Mouse (Mus musculus): ENCODE data around the gene Apeh.
A peak's percentile ranks its signal among the peaks of the same experiment; 100 is the strongest.

Gene Apeh

DNA sequence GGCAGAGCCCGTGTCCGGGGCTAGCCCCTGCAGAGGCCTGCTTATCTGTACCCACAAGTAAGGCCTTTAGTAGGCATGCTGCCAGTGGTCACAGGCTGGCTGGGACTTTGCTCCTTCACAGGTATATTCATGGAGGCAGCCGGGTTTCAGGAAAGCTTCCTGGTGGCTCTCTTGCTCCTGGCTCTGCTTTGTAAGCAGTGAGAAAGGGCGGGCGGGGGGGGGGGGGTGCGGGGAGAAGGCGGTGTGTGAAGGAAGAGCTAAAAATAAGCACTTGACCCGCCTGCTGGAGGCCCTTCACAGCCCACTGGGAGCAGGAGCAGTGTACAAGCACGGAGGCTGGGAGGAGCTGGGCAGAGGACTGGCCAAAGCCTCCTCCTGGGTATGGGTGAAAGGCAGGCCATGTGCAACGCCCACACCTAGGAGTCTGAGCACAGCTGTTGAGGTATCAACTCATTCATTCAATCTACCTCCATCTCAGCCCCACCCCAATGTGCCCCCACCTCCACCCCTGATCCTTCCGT is 25.5 kb upstream of the Apeh start:
- no peak for DNase-seq (ENCODE audit: low read depth, low spot score)

DNA sequence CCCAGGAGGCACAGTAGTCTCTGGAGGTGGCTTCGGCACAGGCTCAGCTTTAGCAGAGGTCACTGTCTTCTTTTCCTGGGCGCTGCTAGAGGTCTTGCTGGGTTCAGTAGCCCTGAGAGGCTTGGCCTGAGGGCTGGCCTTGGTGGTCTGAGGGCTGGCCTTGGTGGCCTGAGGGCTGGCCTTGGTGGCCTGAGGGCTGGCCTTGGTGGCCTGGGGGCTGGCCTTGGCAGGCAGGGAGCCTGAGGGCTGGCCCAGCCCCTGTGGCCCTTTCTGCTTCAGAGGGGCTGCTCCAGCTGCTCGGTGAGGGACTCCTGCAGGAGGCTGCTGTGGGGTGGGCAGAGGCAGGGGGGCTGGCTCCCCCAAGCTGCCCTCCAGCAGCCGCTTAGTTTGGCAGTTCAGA is 22.7 kb upstream of the Apeh start:
- no peak for DNase-seq (ENCODE audit: low read depth, low spot score)

DNA sequence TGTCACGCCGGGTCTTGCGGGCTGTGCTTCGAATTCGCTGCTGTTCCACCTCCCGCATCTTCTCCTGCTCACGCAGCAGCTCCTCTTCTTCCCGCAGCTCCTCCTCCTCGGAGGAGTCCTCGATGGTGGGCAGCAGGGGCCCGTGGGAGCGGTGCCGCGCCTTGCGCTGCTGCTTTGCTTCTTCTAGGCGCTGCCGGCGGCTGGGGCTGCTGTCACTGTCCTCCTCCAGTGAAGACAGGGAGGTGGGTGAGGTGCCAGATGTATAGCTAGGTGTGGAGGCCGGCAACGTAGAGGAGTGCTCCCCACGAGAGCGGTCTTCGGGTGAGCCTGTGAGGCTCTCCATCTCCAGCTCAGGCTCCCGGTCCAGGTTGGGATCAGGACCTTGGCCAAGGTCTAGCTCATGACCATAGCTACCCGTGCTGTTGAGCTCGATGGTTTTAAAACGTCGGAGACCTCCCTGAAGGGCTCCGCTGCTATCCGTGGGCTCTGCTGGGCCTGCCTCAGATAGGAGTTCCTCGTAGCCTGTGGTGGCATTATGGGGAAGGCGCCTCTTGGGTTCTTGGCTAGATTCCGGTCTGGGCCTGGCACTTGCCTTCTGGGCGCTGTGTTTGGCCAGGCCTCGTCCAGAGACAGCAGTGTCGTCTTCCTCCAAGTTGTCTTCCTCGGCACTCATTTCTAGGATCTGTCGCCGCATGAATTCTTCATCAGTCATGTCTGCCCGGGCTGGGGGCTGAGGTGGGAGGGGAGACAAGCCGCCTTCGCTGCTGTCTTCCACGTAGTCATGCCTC is 21.1 kb upstream of the Apeh start:
- DNase-seq (ENCODE audit: low read depth, low spot score) = no peak

- DNase-seq (ENCODE audit: low read depth, low spot score) = no peak
These were observed 18.4 kb upstream of the Apeh start for GRCm38 (mm10) chr9:108112719-108113340.

DNA sequence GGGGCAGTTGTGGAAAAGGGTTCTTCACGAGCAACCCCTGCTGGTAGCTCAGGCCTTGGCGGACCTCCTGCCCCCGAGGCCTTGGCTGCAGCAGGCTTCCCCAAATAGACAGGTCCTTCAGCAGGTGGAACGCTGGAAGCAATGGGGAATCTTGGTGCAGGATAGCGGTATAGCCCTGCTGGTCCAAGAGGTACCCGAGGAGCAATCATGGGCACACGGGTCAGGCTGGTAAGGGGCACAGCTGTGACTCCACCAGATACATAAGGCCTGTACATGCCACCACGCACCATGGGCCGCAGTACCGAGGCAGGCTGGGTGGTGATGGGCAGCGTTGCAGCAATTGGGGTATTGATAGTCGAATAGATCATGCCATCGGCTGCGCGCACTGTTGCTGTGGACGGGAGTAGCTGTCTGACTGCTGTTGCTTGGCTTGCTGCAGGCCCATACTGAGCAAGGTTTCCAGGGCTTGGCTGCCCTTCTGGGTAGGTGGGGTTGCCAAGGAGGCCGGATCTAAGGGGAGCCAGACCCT is 17.3 kb upstream of the Apeh start:
- DNase-seq (ENCODE audit: low read depth, low spot score) = no peak

- no peak for DNase-seq (ENCODE audit: low read depth, low spot score)
These were observed 16.7 kb upstream of the Apeh start for GRCm38 (mm10) chr9:108111101-108111592.

DNA sequence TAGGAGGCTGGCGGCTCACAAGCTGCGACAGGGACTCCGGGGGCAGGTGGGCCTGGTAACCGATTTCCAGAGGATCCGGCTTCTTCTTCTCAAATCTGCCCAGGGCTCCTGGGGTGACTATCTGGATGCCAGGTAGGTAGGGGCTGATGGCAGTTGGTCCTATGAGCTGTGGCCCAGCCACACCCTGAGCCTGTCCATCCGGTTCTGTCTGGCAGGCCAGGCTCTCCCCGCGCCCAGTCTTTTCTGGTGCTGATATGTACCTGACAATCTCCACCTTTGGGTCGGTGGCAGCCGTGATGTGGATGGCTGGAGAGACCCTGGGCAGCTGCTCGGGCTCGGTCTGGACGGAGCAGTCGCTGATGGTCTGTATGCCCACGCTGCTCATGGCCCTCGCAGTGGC is 15.8 kb upstream of the Apeh start:
- DNase-seq (ENCODE audit: low read depth, low spot score) = no peak

- no peak for DNase-seq (ENCODE audit: low read depth, low spot score)
These were observed 13.5 kb upstream of the Apeh start for GRCm38 (mm10) chr9:108107867-108108266.

DNA sequence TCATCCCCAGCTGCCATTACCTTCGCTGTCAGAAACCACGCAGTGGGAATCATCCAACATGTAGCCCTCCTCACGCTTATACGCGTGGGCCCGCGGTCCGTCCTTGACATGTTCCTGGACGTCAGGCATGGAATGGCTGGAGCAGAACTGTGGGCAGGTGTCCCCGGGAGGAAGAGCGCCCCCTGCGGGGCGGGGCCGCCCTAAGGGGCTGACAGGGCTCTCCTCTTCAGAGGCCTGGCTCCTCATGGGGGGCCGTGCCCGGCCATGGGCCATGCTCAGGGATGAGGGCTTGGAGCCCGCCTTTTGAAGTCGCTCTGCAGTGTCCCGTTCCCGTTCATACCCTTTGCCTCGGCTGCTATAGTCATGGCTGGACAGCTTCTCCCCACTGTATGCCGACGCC is 11.7 kb upstream of the Apeh start:
- DNase-seq (ENCODE audit: low read depth, low spot score) = no peak

DNA sequence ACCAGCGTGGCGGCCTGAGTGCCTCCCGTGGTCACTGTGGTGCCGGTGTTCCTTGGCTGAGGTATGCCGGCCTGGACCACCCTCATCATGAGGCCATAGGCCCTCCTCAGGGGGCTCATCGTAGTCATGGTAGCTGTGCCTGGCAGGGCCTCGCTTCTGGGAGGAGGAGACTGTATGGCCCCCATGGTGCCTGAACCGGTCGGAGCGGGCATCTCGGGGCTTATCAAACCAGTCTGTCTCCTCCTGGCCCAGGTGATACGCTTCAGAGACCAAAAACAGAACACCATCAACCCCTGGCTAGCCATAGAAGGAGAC is 11.1 kb upstream of the Apeh start:
- DNase-seq (ENCODE audit: low read depth, low spot score) = no peak

GRCm38 (mm10) chr9:108104766-108105548 is 10.6 kb upstream of the Apeh start:
- DNase-seq (ENCODE audit: low read depth, low spot score) = no peak

DNA sequence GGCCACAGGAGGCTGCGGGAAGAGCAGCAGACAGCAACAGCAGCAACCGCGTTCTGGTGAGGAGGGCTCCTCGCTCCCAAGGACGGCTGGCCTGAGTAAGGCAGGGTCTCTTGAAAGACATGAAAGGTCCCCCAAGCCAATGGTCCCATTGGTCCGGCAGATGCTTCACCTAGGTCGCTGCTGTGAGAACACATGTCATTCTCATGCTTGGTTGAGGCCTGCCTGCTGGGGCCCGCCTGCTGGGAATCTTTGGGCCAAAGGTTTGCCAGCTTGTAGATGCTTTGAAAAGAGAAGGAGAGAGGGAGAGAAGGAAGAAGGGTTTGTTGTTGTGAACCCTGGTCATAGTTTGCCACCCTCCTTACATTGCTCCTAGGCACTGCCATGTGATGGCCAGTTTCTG is 5.2 kb upstream of the Apeh start:
- DNase-seq (ENCODE audit: low read depth, low spot score) = no peak

- no peak for DNase-seq (ENCODE audit: low read depth, low spot score)
These were observed 1.7 kb upstream of the Apeh start for GRCm38 (mm10) chr9:108095949-108096712.

GRCm38 (mm10) chr9:108095518-108095917 is 1.1 kb upstream of the Apeh start:
- DNase-seq (ENCODE audit: low read depth, low spot score) = peak; percentile 55

DNA sequence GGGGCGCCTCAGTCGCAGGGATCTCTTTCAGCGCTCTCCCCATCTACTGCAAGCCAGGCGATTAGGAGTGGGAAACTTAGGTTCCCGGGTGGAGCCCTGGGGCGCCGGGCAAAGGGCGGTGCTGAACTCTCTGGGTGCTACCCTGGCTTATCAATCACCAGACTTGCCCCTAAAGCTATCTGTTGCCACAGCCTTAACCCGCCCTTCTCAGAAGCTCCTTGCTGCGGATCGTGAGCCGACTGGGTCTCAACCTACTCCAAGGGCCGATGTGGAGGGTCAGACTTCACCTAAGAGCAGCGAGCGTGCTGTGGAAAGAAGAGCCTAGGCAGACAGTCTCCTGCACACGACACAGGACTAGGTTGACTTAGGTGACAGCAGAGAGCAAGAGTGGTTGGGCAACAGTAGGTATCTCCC is 599 bp upstream of the Apeh start:
- DNase-seq (ENCODE audit: low read depth, low spot score) = no peak

- DNase-seq (ENCODE audit: low read depth, low spot score) = no peak
These were observed 820 bp downstream of the Apeh start for GRCm38 (mm10) chr9:108093586-108093985.

GRCm38 (mm10) chr9:108090611-108091120 is 3.7 kb downstream of the Apeh start:
- DNase-seq (ENCODE audit: low read depth, low spot score) = no peak

DNA sequence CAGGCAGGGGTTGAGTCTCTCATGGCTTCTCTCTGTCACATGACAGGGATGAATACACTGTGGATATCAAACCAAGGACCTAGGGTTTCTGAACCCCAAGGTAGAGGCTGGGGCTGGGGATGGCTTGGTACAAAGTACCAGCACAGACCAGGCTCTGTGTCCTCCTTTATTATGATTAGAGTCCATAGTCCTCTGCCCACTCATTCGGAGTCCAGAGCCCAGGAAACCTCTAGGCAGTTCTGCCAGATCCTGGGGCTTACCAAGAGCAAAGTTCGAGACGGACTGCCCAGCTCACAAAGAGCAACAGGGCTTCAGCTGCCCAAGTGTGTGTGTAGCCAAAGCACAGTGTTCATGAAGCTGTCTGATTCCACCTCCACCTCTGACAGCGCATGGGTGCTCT is 9.1 kb downstream of the Apeh start:
- DNase-seq (ENCODE audit: low read depth, low spot score) = no peak

DNA sequence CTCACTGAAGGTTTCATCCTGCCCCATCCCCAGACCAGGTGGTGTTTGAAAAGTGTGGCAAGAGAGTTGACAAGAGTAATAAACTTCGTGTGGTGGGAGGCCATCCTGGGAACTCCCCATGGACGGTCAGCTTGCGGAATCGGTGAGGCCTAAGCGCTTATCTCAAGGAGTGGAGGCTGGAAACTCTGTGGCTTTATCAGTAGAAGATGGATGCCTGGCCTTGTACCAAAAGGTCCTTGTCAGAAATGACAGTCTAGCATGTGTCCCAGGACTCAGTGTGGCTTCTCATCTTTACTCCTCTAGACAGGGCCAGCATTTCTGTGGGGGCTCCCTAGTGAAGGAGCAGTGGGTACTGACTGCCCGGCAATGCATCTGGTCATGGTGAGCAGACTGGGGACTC is 10.8 kb downstream of the Apeh start:
- DNase-seq (ENCODE audit: low read depth, low spot score) = no peak

- no peak for DNase-seq (ENCODE audit: low read depth, low spot score)
These were observed 11.4 kb downstream of the Apeh start, which contains the start of gene Rnf123 for GRCm38 (mm10) chr9:108082988-108083431. Gene Rnf123, minus strand, starts transcription at chr9:108083346.

GRCm38 (mm10) chr9:108082549-108082948 is 11.9 kb downstream of the Apeh start:
- no peak for DNase-seq (ENCODE audit: low read depth, low spot score)

All from telencephalon, adult 2 months (tissue).